15 mouse cellular contexts compared by ENCODE assay signal in the genomic region with DNA sequence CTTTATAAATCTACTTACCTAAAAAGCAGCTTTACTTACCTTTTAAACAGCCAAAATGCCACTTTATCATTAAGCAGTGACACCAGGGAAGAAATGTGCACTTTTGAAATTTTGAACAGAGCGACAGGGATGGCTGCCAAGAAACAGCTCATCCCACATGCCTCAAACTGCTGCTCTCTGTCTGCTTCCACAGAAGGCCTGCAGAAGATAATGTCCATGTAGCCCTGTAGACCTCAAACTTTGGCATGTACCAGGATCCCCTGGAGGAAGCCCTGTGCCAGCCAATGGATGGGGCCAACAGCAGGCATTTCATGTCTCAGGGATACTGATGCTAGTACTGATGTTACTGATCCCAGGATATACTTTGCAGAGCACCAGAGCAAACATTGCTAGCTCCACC.
A peak's percentile ranks its signal among the peaks of the same experiment; 100 is the strongest.
DNase-seq lines count a peak whose midpoint lies in the region; ATAC-seq and TF ChIP-seq lines count a peak whose summit lies in the region.
"Had no signal": no experiment of that assay in that cellular context is flagged by ENCODE, and none has a peak within 500 bp of the region (broad histone marks: within the 10 kb centered on the region; RNA-seq: fewer than 3 reads in every experiment).

No protein-coding gene starts in this region.

- no peak overlapping the region for H3K27ac ChIP-seq in lung, postnatal 0 days (ENCODE audit: low read length)
- H3K27ac ChIP-seq in embryonic facial prominence, embryonic 10.5 days (replicated peaks) = no peak overlapping the region
- H3K27ac ChIP-seq: heart, embryonic 15.5 days; hindbrain, embryonic 15.5 days; limb, embryonic 13.5 days had no signal

- ATAC-seq in lung, postnatal 0 days = no peak
- ATAC-seq: forebrain, postnatal 0 days had no signal

- 81% methylated on average over 1 of the region's 1 CpGs for WGBS in lung, postnatal 0 days
- 71% methylated on average over 1 of the region's 1 CpGs for WGBS in embryonic facial prominence, embryonic 10.5 days

- DNase-seq in adrenal gland, adult 2 months = peak; percentile 1
- no peak for DNase-seq in adrenal gland, adult (ENCODE audit: inconsistent age in 2 of 2, low spot score in 1 of 2)
- peak; percentile 32 for DNase-seq in left cerebral cortex, postnatal 4 days
- DNase-seq in left cerebral cortex, adult 11 months (ENCODE audit: low spot score) = no peak
- DNase-seq in layer of hippocampus, adult 18-20 months (ENCODE audit: low spot score in 2 of 2) = peak; percentile 18 to 69
- DNase-seq in right cerebral cortex, postnatal 25 days = peak; percentile 3
- DNase-seq in lung, postnatal 0 days (ENCODE audit: low spot score) = no peak
- no peak for DNase-seq in embryonic facial prominence, embryonic 10.5 days (ENCODE audit: low spot score)
- DNase-seq: forebrain, postnatal 0 days; kidney, adult 11 months; lung, postnatal 4 days; thymus, adult 2 months had no signal

- no peak overlapping the region for H3K4me3 ChIP-seq in lung, postnatal 0 days (ENCODE audit: low read depth, low read length)
- no peak overlapping the region for H3K4me3 ChIP-seq in embryonic facial prominence, embryonic 10.5 days
- H3K4me3 ChIP-seq: heart, embryonic 15.5 days; hindbrain, embryonic 15.5 days; limb, embryonic 13.5 days had no signal

- TF ChIP-seq CTCF in lung, postnatal 0 days (IDR thresholded peaks at IDR 0.05) = no peak

- no peak overlapping the region for H3K4me2 ChIP-seq in lung, postnatal 0 days (replicated peaks; ENCODE audit: low read depth, low read length)
- H3K4me2 ChIP-seq: heart, embryonic 15.5 days; hindbrain, embryonic 15.5 days; limb, embryonic 13.5 days had no signal

- H3K36me3 ChIP-seq in lung, postnatal 0 days (ENCODE audit: insufficient read depth, low read length) = no peaks in the 10 kb centered on the region
- H3K36me3 ChIP-seq in embryonic facial prominence, embryonic 10.5 days (replicated peaks) = no peaks in the 10 kb centered on the region
- H3K36me3 ChIP-seq: heart, embryonic 15.5 days; hindbrain, embryonic 15.5 days; limb, embryonic 13.5 days had no signal

- intact Hi-C loops in left cerebral cortex, postnatal 4 days (cut with DNase I) = no loop called here

- H3K27me3 ChIP-seq in lung, postnatal 0 days (replicated peaks; ENCODE audit: insufficient read depth, low read length) = no peaks in the 10 kb centered on the region
- no peaks in the 10 kb centered on the region for H3K27me3 ChIP-seq in embryonic facial prominence, embryonic 10.5 days (replicated peaks; ENCODE audit: low read depth, poor library complexity, severe bottlenecking)
- H3K27me3 ChIP-seq: heart, embryonic 15.5 days; hindbrain, embryonic 15.5 days; limb, embryonic 13.5 days had no signal

- H3K4me1 ChIP-seq in lung, postnatal 0 days (ENCODE audit: insufficient read depth, low read depth, low read length) = no peaks in the 10 kb centered on the region
- no peaks in the 10 kb centered on the region for H3K4me1 ChIP-seq in embryonic facial prominence, embryonic 10.5 days
- H3K4me1 ChIP-seq: heart, embryonic 15.5 days; hindbrain, embryonic 15.5 days; limb, embryonic 13.5 days had no signal

- no peak for TF ChIP-seq EP300 in lung, postnatal 0 days (IDR thresholded peaks at IDR 0.05)

- H3K9me3 ChIP-seq in lung, postnatal 0 days (ENCODE audit: low read length) = no peaks in the 10 kb centered on the region
- H3K9me3 ChIP-seq in embryonic facial prominence, embryonic 10.5 days = no peaks in the 10 kb centered on the region
- H3K9me3 ChIP-seq: heart, embryonic 15.5 days; hindbrain, embryonic 15.5 days; limb, embryonic 13.5 days had no signal

- H3K9ac ChIP-seq in lung, postnatal 0 days (replicated peaks; ENCODE audit: low read depth) = no peak overlapping the region
- H3K9ac ChIP-seq: forebrain, postnatal 0 days; heart, embryonic 15.5 days; hindbrain, embryonic 15.5 days; limb, embryonic 13.5 days had no signal

Comparison
In these comparisons a context has a peak if more than half of its experiments do, and no peak if none do; other contexts are left out.
1. DNase-seq: peak in adrenal gland, adult 2 months (single experiment), left cerebral cortex, postnatal 4 days (single experiment), layer of hippocampus, adult 18-20 months (2 of 2) and right cerebral cortex, postnatal 25 days (single experiment); none in adrenal gland, adult (0 of 2), left cerebral cortex, adult 11 months (single experiment), lung, postnatal 0 days (single experiment) and embryonic facial prominence, embryonic 10.5 days (single experiment).